Mouse (Mus musculus) gastrocnemius, adult 18-20 months (tissue): ENCODE results near the gene Lcn2. TPM values are rescaled to one million over a fixed set of nuclear protein-coding genes. Genes with fewer than 3 reads are reported as not detected.

ENCODE experiments used
- DNase-seq: peaks from one replicate; pipeline ENCODE4 v3.0.0; 2021; ENCODE audit warnings: low spot score
- long read RNA-seq, 2 experiments: library from polyadenylated mRNA; stranded (forward); transcript quantifications; one replicate each; pipeline ENCODE4 v2.0.0; 2021
- total RNA-seq, 2 experiments: library from RNA; stranded (reverse); gene quantifications; 2 replicates each; pipeline ENCODE4 v1.2.3; 2021

Gene Lcn2
- total RNA-seq: 1 to 10 TPM; 1.4 to 4.8 TPM
- long read RNA-seq, experiment 1: 0 reads
- long read RNA-seq, experiment 2, partial matches to known transcripts: 0 of 1 reads
- long read RNA-seq, experiment 2, other reads (novel, unspliced or antisense): 0 of 1 reads

- DNase-seq: no peak
These were observed at the start of gene Lcn2 for GRCm38 (mm10) chr2:32387706-32388490. Gene Lcn2 (minus strand): TSS chr2:32388252.

GRCm38 (mm10) chr2:32437612-32438166 lies 49.6 kb upstream of the Lcn2 start:
- DNase-seq: no peak

DNA sequence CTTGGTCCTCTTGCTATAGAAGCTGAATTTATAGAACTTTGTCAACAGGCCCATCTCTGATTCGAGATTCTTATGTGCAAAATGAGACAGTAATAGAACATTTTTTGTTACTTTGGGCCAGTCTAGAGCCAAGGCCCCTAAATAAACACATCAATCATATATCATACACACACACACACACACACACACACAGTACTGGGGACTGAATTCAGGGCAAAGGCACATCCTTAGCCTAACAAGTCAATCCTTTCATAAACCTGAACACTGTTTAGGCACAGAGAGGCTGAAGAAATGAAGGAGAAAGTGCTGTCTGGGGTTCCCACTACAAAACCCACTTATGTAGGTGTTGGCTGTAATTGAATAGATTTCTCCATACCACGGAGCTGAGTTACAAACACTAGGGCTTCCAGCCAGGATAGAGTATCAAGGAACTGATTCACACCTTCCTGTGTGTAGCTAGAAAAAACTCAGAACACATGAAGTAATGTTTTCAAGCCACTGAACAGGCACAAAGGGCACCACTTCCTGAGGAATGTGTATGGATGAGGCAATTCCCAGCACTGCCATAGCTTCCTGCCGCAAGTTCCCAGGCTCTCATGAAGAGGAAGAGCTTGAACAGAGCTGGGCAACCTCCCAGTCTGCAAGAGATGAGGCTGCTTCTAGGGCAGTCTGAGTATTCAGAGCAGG lies 48.8 kb upstream of the Lcn2 start:
- no peak for DNase-seq

GRCm38 (mm10) chr2:32430701-32431676 lies 42.9 kb upstream of the Lcn2 start:
- DNase-seq: peak; percentile 81

- DNase-seq: no peak
These were observed 41.3 kb upstream of the Lcn2 start for GRCm38 (mm10) chr2:32429215-32429891.

DNA sequence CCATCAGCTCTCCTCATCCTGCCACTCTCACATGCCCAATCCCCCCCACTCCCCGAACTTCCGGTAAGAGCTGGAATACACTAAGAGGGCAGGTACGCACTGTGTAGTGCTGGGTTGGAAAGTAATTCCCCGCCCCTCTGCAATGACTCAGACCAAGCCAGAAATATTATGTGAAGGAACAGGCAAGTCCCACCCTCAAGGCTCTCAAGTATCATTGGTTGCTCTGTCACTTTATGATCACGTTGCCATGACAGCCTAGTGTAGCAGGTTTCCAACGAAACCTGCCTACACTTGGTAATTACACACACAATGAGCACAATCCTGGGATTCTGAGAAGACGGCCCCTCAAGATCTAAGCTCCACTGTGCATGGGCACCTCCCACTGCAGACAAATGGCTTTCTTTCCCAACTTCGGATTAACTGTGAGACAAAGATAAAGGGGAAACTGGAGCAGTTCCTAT lies 40.2 kb upstream of the Lcn2 start:
- no peak for DNase-seq

DNA sequence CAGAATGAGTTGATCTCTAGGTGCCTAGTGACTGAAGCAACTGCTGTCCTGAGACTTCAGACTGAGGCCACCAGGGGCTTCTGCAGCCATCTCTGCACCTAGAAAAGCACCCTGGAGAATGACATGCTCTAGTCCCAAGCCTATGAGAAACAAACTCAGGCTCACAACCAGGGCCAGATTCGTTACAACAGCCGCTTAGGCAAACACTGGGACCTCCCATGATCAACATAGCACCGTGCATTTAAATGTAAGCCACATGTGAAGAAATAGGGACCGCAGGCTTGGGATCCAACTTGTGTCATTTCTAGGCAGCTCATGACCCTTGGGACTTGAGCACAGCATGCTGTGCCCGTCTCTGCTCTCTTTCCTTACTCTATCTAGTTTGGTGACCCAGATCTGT lies 39.7 kb upstream of the Lcn2 start:
- DNase-seq: no peak

DNA sequence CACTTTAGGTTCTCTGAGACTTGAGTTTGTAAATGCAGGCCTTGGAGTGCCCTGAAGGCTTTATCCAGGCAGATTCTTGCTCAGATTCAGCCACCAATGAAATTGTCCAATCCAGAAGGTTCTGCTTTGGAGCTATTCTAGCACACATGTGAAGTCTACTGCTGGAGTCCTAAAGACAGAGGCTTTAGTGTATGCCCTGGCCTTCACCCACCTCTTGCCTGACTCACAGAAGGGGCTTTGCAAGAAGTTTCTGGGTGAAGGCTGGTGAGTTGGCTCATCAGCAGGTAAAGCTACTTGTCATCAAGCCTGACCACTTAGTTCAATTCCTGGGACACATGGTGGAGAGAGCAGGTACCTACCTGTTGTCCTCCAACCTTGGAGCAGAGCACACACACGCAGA lies 38.1 kb upstream of the Lcn2 start:
- DNase-seq: no peak

- no peak for DNase-seq
These were observed 37.5 kb upstream of the Lcn2 start for GRCm38 (mm10) chr2:32425568-32425967.

- DNase-seq: no peak
These were observed 36.7 kb upstream of the Lcn2 start for GRCm38 (mm10) chr2:32424796-32425195.

DNA sequence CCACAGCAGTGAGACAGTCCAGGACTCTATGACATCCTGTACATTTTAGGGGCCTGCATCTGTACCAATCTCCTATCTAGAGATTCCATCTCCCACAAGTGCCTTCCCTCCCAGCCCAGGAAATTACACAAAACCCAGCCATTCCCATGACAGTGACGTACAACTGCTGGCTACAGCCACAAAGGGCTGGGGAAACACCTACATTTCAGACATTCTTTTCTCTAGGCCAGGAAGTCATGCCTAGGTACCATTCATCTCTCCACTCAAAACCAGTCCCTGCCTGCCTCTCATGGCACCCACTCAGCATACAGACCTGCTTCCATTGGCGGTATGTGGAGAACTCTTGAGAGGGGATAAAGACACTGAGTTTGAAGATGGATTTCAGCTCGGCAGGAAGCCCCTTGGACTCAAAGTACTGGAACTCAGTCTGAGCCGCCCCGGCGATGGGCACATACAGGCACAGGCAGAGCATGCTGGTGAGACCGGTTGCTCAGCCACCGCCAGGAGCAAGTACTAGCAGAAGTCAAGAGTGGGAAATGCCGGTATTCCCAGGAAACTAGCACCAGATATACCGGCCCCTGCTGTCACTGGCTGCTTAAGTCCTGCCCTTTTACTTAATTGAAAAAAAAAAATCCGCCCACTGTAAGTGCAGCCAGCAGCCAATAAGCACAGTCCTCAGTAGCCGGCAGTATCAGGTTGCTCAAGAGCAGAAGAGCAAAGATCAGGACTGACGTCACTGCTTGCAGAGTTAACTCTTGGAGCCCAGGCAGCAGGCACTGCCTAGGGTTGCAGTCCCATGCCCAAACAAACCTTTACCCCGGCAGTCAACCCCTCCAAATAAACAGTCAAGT lies 35.7 kb upstream of the Lcn2 start:
- DNase-seq: peak; percentile 88

GRCm38 (mm10) chr2:32421851-32422251 lies 33.8 kb upstream of the Lcn2 start:
- peak; percentile 77 for DNase-seq

DNA sequence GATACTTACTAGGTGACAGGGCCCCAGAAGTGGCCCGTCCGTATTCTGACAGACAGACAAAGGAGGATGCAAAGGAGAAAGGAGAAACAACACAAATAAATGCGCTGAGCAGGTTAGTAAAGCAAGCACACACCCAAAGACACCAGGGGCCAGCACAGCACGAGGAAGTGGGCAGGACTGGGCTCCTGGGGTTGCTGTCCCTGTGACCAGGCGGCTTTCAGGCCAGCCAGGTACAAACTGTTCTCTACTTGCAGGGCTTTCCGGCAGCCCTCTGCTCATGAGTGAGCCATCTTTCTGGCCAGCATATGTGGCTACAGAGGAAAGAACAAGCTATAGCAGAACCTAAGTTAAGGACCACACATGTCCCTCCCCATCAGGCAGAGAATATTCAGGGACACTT lies 32.6 kb upstream of the Lcn2 start:
- DNase-seq: peak; percentile 61

DNA sequence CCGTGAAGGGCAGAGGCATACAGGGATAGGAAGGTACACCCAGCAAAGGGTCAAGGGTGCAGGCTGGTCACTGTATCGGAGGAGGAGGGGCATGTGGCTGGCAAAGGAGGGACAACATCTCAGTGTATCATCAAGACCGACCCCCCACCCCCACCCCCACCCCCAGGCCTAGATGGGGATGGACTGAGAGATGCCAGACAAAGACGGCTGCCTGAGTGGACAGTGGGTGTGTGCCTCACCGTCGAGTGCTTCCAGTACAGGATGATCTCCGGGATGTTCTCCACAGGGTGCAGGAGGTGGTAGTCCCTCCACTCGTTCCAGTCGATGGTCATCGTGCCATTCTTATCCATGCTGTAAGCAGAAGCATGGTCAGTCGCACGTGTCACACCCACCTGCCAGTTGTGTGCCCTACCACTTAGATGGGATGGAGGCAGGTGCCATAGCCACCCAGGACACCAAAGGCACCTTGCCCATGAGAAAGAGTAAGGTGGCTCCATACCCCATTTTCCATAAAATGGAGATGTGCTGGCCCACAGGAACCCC lies 32.1 kb upstream of the Lcn2 start:
- DNase-seq: peak; percentile 61

DNA sequence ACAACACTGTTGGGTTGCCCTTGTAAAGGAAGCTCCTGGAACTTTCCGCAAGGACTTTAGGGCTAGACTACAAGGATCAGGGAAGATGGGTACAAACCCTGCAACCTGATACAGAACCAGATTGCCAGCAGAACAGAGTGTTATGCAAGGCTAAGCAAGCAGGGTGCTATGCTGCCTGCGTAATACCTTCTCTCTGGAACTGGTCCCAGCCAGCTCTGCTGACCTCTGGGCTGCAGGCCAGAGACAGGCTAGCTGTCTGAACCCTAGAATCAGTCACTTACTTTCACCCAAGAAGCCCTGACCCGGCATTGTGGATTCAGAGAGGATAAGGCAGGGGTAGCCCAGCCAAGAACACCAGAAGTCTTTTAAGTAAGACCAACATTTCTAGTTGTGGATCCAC lies 31.3 kb upstream of the Lcn2 start:
- DNase-seq: peak; percentile 96

- DNase-seq: peak; percentile 53
These were observed 30.5 kb upstream of the Lcn2 start for GRCm38 (mm10) chr2:32418430-32419151.

DNA sequence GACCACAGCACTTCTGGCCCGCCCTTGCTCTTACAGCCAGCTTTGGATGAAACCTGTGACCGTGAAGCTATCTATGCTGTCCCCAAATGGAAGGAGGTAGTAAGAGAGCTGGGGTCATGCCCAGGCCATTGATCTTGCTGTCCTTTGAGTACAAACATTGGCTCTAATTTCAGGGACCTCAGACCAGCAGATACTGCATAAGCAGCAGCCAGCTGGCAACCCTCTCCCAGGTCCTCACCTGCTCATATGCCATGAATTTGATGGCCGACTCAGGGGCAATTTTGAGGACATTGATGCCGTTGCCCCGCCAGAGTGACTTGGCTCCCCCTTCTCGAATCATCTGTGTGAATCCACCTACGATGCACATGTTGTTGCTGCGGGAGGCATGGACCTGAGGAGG lies 29.4 kb upstream of the Lcn2 start:
- peak; percentile 77 for DNase-seq

DNA sequence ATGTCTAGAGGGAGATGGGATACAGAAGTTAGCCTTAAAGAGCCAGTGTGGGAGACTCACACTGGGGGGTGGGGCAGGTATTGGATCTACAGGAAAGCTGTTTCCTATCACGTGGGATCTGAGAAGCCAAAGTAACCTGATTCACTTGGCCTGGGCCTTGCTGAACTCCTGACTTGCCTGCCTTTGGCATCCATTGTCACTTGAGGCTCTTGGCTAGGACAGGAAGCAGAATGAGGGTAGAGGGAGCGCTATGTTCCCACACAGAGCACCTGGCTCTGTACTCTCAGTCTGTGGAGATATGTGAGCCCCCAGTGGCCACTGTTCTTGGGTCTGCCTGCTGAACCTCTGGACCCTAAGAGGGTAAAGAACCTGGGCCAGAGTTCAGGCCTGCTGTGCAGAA lies 28.5 kb upstream of the Lcn2 start:
- peak; percentile 90 for DNase-seq

DNA sequence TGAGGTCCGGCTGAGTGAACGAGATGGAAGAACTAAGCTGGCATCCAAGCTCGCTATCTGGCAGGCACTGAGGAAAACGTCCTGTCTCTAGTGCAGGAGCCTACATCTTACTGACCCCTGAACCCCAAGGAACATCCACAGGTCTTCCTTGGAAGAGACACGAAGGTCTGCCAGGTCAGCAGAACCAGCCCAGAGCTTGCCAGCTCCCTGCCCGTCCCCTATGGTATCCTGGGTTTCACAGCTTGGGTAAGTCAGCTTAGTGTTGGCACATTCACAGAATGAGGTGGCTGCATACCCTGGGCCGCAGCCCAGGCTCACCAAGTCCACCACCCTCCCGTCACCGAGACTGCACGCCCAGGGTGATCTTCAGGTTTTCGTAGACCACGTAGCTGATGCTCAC lies 27.7 kb upstream of the Lcn2 start:
- peak; percentile 71 for DNase-seq
